Mouse (Mus musculus): ENCODE measurements around the gene Stk11. TPM values are rescaled to one million over a fixed set of nuclear protein-coding genes. Genes with fewer than 3 reads are reported as not detected.
A peak's percentile ranks its signal among the peaks of the same experiment; 100 is the strongest.

Gene Stk11
- total RNA-seq, 4 experiments from 2014 or later: 148 to 176 (median 153) TPM

DNA sequence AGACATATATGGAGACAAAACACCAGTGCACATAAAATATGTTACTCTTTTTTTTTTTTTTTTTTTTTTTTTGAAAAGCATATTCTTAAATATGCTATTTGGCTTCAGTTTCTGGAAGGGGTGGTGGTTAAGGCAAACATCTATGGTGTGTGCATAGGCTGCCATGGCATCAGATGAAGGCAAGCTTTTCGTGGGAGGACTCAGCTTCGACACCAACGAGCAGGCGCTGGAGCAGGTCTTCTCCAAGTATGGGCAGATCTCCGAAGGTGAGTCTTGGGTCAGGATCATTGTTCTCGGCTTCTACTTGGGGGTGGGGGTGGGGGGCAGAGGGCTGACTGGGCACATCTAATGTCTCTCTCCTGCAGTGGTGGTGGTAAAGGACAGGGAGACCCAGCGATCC, 54.0 kb downstream of the Stk11 start:
- DNase-seq (ENCODE audit: low spot score): no peak

DNA sequence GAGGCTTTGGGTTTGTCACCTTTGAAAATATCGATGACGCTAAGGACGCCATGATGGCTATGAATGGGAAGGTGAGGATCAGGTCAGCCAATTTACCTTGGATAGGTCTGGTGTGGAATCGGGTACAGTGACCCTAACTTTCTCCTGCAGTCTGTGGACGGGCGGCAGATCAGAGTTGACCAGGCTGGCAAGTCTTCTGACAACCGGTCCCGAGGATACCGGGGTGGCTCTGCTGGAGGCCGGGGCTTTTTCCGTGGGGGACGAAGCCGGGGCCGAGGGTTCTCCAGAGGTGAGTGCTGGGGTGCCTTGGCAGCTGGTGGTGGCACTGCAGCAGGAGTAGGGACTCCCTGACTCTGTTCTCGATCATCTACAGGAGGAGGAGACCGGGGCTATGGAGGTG, 54.4 kb downstream of the Stk11 start:
- no peak for DNase-seq (ENCODE audit: low spot score)

DNA sequence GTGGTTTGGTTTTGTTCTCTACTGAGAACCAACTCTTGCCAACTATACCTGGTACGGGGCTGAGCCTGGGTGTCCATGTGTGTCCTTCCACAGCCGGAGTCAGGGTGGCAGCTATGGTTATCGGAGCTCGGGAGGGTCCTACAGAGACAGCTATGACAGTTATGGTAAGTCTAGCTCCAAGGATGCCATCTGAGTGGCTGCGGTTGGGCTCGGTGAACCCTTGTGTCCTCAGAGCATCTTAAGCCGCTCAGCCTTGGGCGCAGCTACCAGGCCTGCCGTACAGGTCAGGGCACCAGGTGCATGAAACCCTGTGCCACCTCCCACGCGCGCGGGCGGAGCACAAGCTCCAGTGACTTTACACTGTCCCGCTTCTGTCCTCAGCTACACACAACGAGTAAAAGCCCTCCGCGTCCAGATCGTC, 55.0 kb downstream of the Stk11 start:
- DNase-seq (ENCODE audit: low spot score): no peak

DNA sequence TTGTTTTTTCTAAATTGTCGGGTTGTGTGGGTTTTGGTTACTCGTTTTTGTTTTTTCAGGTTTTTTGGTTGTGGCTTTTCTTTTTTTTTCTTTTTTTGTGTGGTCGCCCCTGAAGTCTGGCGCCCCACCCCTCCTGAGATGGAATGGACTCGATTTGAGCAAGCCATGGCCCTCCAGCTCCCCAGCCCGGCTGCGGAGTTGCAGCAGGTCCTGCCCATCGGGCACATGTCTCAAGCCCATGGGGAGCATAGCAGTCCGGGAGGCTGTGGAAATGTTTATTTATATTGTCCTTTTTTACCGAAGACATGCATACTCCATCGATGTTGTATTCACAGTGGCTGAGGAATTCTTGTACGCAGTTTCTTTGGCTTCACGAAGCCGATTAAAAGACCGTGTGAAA, 55.6 kb downstream of the Stk11 start:
- DNase-seq (ENCODE audit: low spot score): no peak

DNA sequence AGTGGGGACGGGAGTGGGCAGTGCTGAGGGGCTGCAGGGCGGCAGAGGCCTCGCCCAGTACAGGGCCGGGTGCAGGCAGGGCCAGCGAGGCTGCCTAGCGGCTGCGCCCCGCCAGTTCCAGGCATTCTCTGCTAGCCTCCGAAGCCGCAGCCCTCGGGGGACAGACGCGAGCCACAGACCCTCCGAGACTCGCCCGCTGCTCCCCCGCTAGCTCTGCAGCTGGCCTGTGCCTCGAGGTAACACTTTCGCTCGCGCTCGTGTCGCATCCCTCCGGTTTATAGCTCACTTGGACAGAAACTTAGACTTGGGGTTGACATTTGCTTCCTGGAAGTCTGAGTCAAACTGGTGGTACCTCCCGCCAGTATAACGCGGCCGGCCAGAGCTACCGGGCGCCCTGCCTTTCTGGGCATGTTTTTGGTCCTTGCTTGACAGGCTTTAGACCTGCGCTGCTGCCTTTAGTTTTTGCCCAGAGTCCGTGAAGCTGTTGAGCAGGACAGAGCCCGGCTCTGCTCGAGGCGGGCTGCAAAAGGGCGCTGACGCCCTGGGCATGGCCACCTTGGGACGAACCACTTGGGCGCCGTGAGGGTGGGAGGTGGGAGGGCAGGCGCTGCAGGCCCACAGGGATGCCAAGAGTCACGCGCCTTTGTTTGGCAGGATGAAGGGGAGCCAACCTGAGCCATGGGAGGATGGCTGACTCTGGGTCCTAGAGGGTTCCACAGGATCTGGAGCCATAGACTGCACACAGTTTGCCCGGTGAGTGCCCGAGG, 56.3 kb downstream of the Stk11 start:
- no peak for DNase-seq (ENCODE audit: low spot score)

DNA sequence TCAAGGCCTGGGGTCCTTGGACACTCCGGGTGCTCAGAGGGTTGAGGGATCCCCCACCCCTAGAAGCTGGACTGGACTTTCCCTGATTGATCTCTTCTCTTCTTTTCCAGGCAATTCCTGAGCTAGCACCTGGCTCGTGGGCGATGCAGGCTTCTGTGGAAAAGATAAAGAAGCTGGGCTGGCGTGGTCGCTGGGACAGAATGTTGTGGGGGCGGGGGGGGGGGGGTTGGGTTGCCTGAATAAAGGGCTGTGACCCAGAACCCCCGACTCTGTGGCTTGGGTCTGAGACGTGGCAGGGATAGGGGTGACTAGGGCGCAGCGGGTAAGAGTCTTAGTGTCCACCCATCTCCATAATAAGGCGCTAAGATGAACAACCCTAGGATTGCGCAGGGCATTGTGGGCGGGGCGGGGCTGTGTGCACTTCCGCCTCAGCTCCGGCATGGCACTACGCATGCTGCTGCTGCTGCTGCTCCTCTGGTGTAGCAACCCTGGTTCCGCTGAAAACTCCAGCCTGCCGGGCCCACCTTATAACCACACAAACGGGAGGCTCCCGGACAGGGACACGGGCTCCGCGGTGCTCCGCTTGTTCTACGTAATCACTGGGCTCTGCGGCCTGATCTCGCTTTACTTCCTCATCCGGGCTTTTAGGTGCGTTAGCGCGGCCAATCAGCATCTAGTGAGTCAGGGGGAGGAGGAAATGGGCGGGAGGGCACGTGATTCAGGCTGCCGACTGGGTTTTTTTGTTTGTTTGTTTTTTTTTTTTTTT, 57.1 kb downstream of the Stk11 start, which contains the start of gene 1600002K03Rik:
1600002K03Rik (plus strand) TSS at position 418 of the 766 bp plus-strand sequence.
- DNase-seq (ENCODE audit: low spot score): peak; percentile 93

DNA sequence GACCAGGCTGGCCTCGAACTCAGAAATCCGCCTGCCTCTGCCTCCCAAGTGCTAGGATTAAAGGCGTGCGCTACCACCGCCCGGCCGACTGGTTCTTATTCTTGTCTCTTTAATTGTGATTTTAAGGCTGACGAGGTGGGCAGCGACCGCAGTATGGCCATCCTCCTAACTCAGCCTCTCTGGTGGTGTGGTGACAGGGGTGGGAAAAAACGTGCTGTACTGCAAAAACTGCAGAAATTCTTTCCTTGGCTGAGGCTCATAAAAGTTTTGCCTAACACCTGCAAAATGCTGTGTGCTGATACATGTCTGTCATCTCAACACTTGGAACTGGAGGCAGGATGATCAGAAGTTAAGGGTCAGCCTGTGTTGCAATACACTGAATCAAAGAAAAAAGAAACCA, 57.8 kb downstream of the Stk11 start:
- no peak for DNase-seq (ENCODE audit: low spot score)

DNA sequence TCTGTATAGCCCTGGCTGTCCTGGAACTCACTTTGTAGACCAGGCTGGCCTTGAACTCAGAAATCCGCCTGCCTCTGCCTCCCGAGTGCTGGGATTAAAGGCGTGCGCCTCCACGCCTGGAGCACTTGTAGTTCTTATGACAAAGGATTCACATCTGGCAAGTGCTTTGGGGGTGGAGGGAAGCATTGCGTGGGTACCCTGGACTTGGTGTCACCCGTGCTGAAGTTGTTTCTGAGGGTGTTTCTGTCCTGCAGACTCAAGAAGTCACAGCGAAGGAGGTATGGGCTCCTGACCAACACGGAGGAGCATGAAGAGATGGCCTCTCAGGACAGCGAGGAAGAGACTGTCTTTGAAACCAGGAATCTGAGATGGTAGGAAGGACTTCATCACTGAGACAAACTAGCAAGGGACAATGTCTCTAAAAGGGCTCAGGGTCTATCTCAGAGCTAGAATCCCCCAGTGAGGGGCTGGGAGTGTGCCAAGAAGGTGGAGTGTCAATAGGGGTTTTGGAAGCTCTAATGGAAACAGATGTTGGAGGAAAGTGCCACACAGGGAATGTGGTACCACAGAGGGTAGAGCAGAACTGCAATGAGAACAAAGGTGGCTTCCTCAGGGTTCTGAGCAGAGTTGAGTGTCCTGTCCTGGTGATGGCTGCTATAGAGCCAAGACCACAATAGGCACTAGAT, 58.5 kb downstream of the Stk11 start:
- DNase-seq (ENCODE audit: low spot score): no peak

DNA sequence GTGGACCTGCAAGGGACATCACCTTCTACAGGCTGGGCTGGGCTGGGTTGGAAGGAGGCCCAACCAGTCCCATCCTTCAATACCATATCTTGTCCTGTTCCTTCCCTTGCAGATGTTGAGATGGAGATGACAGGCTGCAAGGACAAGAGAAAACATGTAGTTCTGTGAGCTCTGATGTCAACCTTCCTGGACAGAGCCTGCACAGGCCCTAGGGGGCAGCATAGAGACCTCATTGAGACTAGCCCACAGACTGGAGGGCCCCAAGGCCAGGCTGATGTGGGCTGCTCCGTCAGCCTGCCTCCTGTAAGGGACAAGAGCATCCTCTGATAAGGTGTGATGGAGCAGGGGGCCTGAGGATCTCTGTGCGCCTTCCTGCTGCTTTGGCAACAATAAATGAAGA, 59.1 kb downstream of the Stk11 start:
- DNase-seq (ENCODE audit: low spot score): no peak

DNA sequence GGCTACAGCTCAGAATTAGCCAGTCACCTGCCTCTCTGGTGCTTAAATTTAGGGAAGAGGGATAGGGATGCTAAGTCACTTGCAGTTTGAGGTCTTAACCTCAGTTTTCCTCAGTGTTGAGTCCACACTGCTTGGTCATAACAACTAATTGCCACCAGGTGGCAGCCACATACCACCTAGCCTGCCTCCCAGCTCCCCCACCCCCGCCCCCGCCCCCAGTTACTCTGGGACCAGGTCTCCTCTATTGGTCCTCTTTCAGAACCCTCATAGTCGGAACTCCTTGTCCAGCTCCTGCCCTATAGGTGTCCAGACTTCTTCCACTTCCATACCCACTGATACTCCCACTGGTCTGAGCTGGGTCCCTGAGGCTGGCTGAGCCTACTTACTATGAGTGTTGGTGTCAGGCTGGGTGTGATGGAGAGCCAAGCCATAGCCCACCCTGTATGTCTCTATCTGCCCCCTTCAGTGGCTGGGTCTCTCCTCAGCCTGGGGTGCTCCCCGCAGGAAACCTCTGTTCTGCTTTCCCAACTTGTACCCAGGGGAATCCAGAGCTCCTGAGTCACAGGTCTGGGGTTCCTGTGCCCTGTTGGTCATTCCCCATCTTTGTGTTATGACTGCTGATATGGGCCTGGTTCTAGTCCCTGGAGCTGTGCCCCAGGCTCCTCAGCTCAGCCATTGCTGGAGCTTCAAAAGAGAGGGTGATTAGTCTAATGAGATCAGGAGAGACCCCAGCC, 60.1 kb downstream of the Stk11 start:
- no peak for DNase-seq (ENCODE audit: low spot score)

DNA sequence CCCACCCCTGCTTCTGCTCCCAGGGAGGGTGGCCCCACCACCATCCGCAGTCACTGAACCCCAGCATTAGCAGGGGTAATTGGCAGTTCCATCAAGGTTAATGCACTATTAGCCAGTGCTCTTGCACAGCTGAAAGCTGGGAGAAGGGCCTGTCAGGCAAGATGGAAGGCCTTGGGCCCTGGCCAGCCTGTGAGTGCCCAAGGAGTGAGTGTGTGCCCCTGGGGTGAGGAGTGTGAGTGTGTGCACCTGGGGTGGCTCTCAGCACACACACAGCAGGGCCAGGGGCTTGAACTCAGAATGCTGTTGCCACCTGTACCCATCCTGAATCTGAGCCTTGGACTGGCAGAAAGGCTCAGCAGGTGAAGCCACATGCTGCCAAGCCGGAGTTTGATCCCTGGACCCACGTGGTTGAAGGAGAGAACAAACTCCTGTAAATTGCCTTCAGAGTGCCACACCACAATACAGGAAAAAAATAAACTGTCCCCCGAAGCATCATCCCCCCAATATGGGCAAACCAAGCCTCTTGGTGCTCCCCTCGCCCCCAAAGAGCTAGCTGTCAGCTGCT, 60.7 kb downstream of the Stk11 start:
- no peak for DNase-seq (ENCODE audit: low spot score)

DNA sequence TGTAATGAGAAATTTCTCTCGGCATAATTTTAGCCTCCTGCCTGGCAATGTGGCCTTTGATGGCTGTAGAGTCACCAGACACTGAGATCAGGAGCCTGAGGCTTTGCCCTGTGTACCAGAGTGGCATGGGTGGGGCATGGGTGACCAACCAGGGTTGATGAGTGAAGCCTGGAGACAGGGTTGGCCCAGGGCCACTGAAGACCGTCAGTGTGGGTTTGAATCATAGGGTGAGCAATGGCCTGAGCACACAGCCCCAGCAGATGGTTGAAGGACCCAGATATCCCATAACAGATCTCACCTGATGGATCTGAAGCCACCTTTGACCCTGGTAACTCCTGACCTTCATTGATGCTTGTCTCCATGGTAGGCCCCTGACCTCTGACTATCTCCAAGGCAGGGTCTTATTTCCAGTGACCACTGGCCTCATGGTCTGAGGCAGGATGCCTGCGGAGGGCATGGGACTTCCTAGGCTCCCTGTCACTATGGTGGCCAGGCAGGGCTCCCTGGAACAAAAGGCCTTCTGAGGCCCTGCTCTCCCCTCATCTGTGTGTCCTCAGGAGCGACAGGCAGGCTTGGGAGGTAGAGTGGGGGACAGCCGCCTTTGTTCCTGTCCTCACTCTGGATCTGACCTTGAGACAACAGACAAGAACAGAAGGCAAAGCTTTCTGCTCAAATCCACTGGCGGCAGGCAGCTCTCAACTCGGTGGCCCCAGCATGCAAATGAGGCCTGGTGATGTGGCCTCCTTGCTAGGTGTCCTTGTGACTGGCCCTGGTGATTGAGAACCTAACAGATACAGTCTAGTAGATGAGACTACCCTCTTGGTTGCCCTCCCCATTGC, 62.1 kb downstream of the Stk11 start:
- DNase-seq (ENCODE audit: low spot score): no peak

DNA sequence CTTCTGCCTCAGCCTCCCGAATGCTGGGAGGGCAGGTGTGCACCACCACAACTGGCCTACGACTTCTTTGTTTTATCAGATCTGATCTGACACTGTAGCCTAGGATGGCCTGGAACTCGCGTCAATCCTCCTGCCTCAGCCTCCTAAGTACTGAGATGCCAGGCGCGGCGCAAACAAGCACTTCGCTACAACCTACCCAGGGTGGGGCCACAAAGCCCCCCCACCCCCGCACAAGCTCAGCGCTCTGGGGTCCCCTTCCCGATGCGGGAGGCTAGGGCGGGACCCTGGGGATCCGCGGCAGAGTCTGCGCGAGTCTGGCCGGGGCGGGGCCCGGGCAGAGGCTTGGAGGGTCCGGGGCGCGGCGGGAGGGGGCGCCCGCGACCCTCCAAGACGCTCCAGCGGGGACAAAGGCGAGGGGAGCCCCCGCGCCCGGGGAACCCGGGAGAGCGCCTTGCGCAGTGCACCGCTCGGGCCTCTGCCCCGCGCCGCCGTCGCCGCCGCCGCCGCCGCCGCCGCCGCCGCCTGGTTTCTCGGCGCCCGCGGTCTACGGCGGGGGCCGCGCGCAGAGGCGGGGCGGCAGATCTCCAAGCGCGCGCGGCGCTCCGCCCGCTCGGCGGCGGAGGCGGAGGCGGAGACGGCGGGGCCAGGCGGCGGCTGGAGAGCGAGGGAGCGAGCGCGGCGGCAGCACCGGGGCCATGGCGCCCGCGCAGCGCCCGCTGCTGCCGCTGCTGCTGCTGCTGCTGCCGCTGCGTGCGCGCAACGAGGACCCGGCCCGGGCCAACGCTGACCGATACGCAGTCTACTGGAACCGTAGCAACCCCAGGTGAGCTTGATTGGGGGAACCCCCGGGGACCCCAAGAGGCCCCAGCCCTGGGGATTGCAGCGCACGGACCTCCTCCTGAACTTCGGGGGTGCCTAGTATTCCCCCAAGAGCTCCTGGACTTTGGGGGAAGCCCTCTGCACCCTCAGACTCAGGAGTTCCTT, 63.8 kb downstream of the Stk11 start, which contains the start of gene Efna2:
Efna2 (plus strand) TSS at position 415 of the 984 bp plus-strand sequence.
- no peak for DNase-seq (ENCODE audit: low spot score)

Other genes with a start within 250 kb of the Stk11 start
- 1 to 10 TPM in 1 of 4 experiments, not detected in 3; 2.4 TPM for gene Prtn3, start 241.3 kb upstream of the Stk11 start, total RNA-seq (2022)
- gene Plppr3, start 241.2 kb upstream of the Stk11 start, total RNA-seq (2022): under 1 TPM in 3 of 4 experiments, not detected in 1; 0.19 to 0.41 (median 0.29) TPM
- gene Elane, start 229.6 kb upstream of the Stk11 start, total RNA-seq (2022): under 1 TPM in 1 of 4 experiments, not detected in 3; 0.57 TPM
- 10 to 100 TPM; 12.7 to 46.8 (median 17.8) TPM for gene Cfd, start 224.9 kb upstream of the Stk11 start, total RNA-seq (2022)
- gene Med16, start 206.9 kb upstream of the Stk11 start, total RNA-seq (2022): 10 to 100 TPM; 48.5 to 65.2 (median 53.3) TPM
- not detected for gene Gm26602, start 204.9 kb upstream of the Stk11 start, total RNA-seq (2022)
- under 1 TPM; 0.28 to 0.62 (median 0.32) TPM for gene Kiss1r, start 198.8 kb upstream of the Stk11 start, total RNA-seq (2022)
- gene R3hdm4, start 194.6 kb upstream of the Stk11 start, total RNA-seq (2022): 10 to 100 TPM; 75.2 to 85.9 (median 81.0) TPM
- gene Arid3a, start 188.8 kb upstream of the Stk11 start, total RNA-seq (2022): 1 to 10 TPM; 1.2 to 1.7 (median 1.3) TPM
- gene Wdr18, start 155.7 kb upstream of the Stk11 start, total RNA-seq (2022): 10 to 100 TPM; 28.4 to 36.2 (median 29.6) TPM
- gene Grin3b, start 145.1 kb upstream of the Stk11 start, total RNA-seq (2022): under 1 TPM; 0.37 to 0.85 (median 0.63) TPM
- gene Tmem259, start 131.5 kb upstream of the Stk11 start, total RNA-seq (2022): 100 to 1,000 TPM; 116 to 120 (median 117) TPM
- gene Cnn2, start 127.2 kb upstream of the Stk11 start, total RNA-seq (2022): 10 to 100 TPM; 27.1 to 35.7 (median 33.3) TPM
- gene Abca7, start 119.3 kb upstream of the Stk11 start, total RNA-seq (2022): 1 to 10 TPM; 7.5 to 8.5 (median 8.0) TPM
- 1 to 10 TPM; 2.9 to 5.1 (median 3.4) TPM for gene Arhgap45, start 99.2 kb upstream of the Stk11 start, total RNA-seq (2022)
- 100 to 1,000 TPM in 2 of 4 experiments, 10 to 100 TPM in 2; 91.7 to 106 (median 100) TPM for gene Polr2e, start 76.0 kb upstream of the Stk11 start, total RNA-seq (2022)
- gene Gpx4, start 68.6 kb upstream of the Stk11 start, total RNA-seq (2022): 1,000 to 10,000 TPM; 1,048 to 1,125 (median 1,067) TPM
- 10 to 100 TPM in 3 of 4 experiments, 1 to 10 TPM in 1; 9.5 to 12.0 (median 11.1) TPM for gene Sbno2, start 10.2 kb upstream of the Stk11 start, total RNA-seq (2022)
- 1,000 to 10,000 TPM; 1,050 to 1,135 (median 1,101) TPM for gene Atp5d, start 22.8 kb downstream of the Stk11 start, total RNA-seq (2022)
- 1 to 10 TPM; 3.8 to 6.1 (median 4.6) TPM for gene Cbarp, start 25.0 kb downstream of the Stk11 start, total RNA-seq (2022)
- gene Midn, start 32.5 kb downstream of the Stk11 start, total RNA-seq (2022): 100 to 1,000 TPM in 1 of 4 experiments, 10 to 100 TPM in 3; 83.9 to 111 (median 91.0) TPM
- 10 to 100 TPM; 34.7 to 69.7 (median 51.6) TPM for gene Cirbp, start 50.2 kb downstream of the Stk11 start, total RNA-seq (2022)
- gene 1600002K03Rik, start 57.1 kb downstream of the Stk11 start, total RNA-seq (2022): 1 to 10 TPM; 4.9 to 7.7 (median 5.9) TPM
- 1 to 10 TPM in 3 of 4 experiments, under 1 TPM in 1; 0.78 to 1.2 (median 1.1) TPM for gene Efna2, start 63.7 kb downstream of the Stk11 start, total RNA-seq (2022)
- gene Mum1, start 110.6 kb downstream of the Stk11 start, total RNA-seq (2022): 10 to 100 TPM; 10.5 to 16.3 (median 14.6) TPM
- 1,000 to 10,000 TPM in 3 of 4 experiments, 100 to 1,000 TPM in 1; 949 to 1,112 (median 1,023) TPM for gene Ndufs7, start 133.3 kb downstream of the Stk11 start, total RNA-seq (2022)
- 10 to 100 TPM; 10.3 to 17.1 (median 14.7) TPM for gene Gamt, start 145.2 kb downstream of the Stk11 start, total RNA-seq (2022)
- gene Dazap1, start 145.7 kb downstream of the Stk11 start, total RNA-seq (2022): 10 to 100 TPM; 49.2 to 62.8 (median 56.5) TPM
- 100 to 1,000 TPM; 763 to 919 (median 846) TPM for gene Rps15, start 176.7 kb downstream of the Stk11 start, total RNA-seq (2022)
- 1 to 10 TPM; 2.2 to 3.1 (median 2.2) TPM for gene Apc2, start 180.2 kb downstream of the Stk11 start, total RNA-seq (2022)
- gene 2310011J03Rik, start 204.7 kb downstream of the Stk11 start, total RNA-seq (2022): 10 to 100 TPM; 14.3 to 19.8 (median 16.3) TPM
- 1 to 10 TPM; 1.7 to 3.1 (median 2.7) TPM for gene Pcsk4, start 213.7 kb downstream of the Stk11 start, total RNA-seq (2022)
- 1 to 10 TPM; 3.1 to 7.6 (median 5.0) TPM for gene Reep6, start 214.2 kb downstream of the Stk11 start, total RNA-seq (2022)
- gene Adamtsl5, start 232.6 kb downstream of the Stk11 start, total RNA-seq (2022): 100 to 1,000 TPM in 2 of 4 experiments, 10 to 100 TPM in 2; 87.9 to 109 (median 99.6) TPM
- gene Plk5, start 240.7 kb downstream of the Stk11 start, total RNA-seq (2022): 1 to 10 TPM in 2 of 4 experiments, under 1 TPM in 2; 0.91 to 1.3 (median 1.1) TPM

All from heart, adult 8-10 months (tissue).